In genomic region chr3:139074484-139075211, GRCm38 (mm10) we compare ENCODE assay signal across 8 mouse cellular contexts. TPM values are rescaled to one million over a fixed set of nuclear protein-coding genes. Genes with fewer than 3 reads are reported as not detected.
DNase-seq lines count a peak whose midpoint lies in the region; ATAC-seq lines count a peak whose summit lies in the region.

Gene Rap1gds1 (minus strand): TSS chr3:139075201.

- peak within 1 kb of the TSS; percentile 94 for H3K27ac ChIP-seq in forebrain, embryonic 11.5 days (ENCODE audit: low read depth, low read length)
- H3K27ac ChIP-seq in heart, embryonic 15.5 days = peak within 1 kb of the TSS; percentile 98
- H3K27ac ChIP-seq in liver, embryonic 15.5 days (replicated peaks) = peak within 1 kb of the TSS; percentile 92
- peak within 1 kb of the TSS; percentile 97 for H3K27ac ChIP-seq in neural tube, embryonic 11.5 days (ENCODE audit: low read depth, low read length)
- H3K27ac ChIP-seq in stomach, embryonic 16.5 days (ENCODE audit: low read length) = peak within 1 kb of the TSS; percentile 99

- no peaks in the 10 kb centered on the region for H3K27me3 ChIP-seq in forebrain, embryonic 11.5 days (ENCODE audit: control insufficient read depth, insufficient read depth, low read length)
- no peaks in the 10 kb centered on the region for H3K27me3 ChIP-seq in heart, embryonic 15.5 days
- H3K27me3 ChIP-seq in liver, embryonic 15.5 days = no peaks in the 10 kb centered on the region
- no peaks in the 10 kb centered on the region for H3K27me3 ChIP-seq in neural tube, embryonic 11.5 days (ENCODE audit: control insufficient read depth, insufficient read depth, low read length)
- no peaks in the 10 kb centered on the region for H3K27me3 ChIP-seq in stomach, embryonic 16.5 days (ENCODE audit: control insufficient read depth, insufficient read depth, low read length)

- peak; percentile 17 for DNase-seq in c-Kit-positive CD71-negative TER-119-negative erythroid progenitor cells, embryonic 14.5 days (ENCODE audit: low read depth)
- peak; percentile 85 for DNase-seq in forebrain, embryonic 11.5 days (ENCODE audit: low spot score)
- peak; percentile 47 to 76 for DNase-seq in kidney, postnatal 25 days
- peak; percentile 71 for DNase-seq in neural tube, embryonic 11.5 days (ENCODE audit: low spot score)

- H3K4me1 ChIP-seq in forebrain, embryonic 11.5 days (replicated peaks; ENCODE audit: control insufficient read depth, insufficient read depth, low read length) = peaks cover 4% of the 10 kb centered on the region; the same call in 1 of the 2 replicates
- H3K4me1 ChIP-seq in heart, embryonic 15.5 days (replicated peaks) = peaks cover 7% of the 10 kb centered on the region
- peaks cover 27% of the 10 kb centered on the region for H3K4me1 ChIP-seq in liver, embryonic 15.5 days (replicated peaks)
- peaks cover 7% of the 10 kb centered on the region; the same call in 1 of the 2 replicates for H3K4me1 ChIP-seq in neural tube, embryonic 11.5 days (ENCODE audit: control insufficient read depth, insufficient read depth, low read length)
- H3K4me1 ChIP-seq in stomach, embryonic 16.5 days (ENCODE audit: control insufficient read depth, insufficient read depth, low read length) = peaks cover 7% of the 10 kb centered on the region

- 1% methylated on average over 56 of the region's 97 CpGs for WGBS in forebrain, embryonic 11.5 days
- WGBS in heart, embryonic 15.5 days = under 1% methylated on average over 74 of the region's 97 CpGs
- WGBS in liver, embryonic 15.5 days (ENCODE audit: insufficient replicate concordance) = under 1% methylated on average over 93 of the region's 97 CpGs
- WGBS in neural tube, embryonic 11.5 days = under 1% methylated on average over 54 of the region's 97 CpGs
- under 1% methylated on average over 70 of the region's 97 CpGs for WGBS in stomach, embryonic 16.5 days

- H3K36me3 ChIP-seq in forebrain, embryonic 11.5 days (ENCODE audit: control insufficient read depth, insufficient read depth, low read length) = no peaks in the 10 kb centered on the region
- H3K36me3 ChIP-seq in heart, embryonic 15.5 days = no peaks in the 10 kb centered on the region
- no peaks in the 10 kb centered on the region for H3K36me3 ChIP-seq in liver, embryonic 15.5 days (replicated peaks)
- no peaks in the 10 kb centered on the region for H3K36me3 ChIP-seq in neural tube, embryonic 11.5 days (ENCODE audit: control insufficient read depth, insufficient read depth, low read length)
- no peaks in the 10 kb centered on the region for H3K36me3 ChIP-seq in stomach, embryonic 16.5 days (ENCODE audit: control insufficient read depth, insufficient read depth, low read length)

- ATAC-seq in CD4-positive, CD25-positive, alpha-beta regulatory T cell, adult 4 months = peak; percentile 50
- ATAC-seq in forebrain, embryonic 11.5 days (replicated peaks; ENCODE audit: low FRiP score) = peak; percentile 67
- ATAC-seq in heart, embryonic 15.5 days (replicated peaks; ENCODE audit: insufficient number of reproducible peaks, insufficient read depth, low FRiP score, low read depth) = peak; percentile 69
- peak; percentile 36 for ATAC-seq in liver, embryonic 15.5 days (ENCODE audit: insufficient read depth)
- ATAC-seq in neural tube, embryonic 11.5 days (ENCODE audit: insufficient read depth, low FRiP score, low TSS enrichment) = peak; percentile 62
- peak; percentile 63 for ATAC-seq in stomach, embryonic 16.5 days (ENCODE audit: insufficient read depth, low FRiP score)

- H3K9me3 ChIP-seq in forebrain, embryonic 11.5 days (ENCODE audit: control insufficient read depth, low read length) = no peaks in the 10 kb centered on the region
- H3K9me3 ChIP-seq in heart, embryonic 15.5 days (replicated peaks) = no peaks in the 10 kb centered on the region
- no peaks in the 10 kb centered on the region for H3K9me3 ChIP-seq in liver, embryonic 15.5 days (replicated peaks)
- no peaks in the 10 kb centered on the region for H3K9me3 ChIP-seq in neural tube, embryonic 11.5 days (ENCODE audit: control insufficient read depth, low read length)
- H3K9me3 ChIP-seq in stomach, embryonic 16.5 days (replicated peaks; ENCODE audit: control insufficient read depth, low read length) = no peaks in the 10 kb centered on the region

- peak within 1 kb of the TSS; percentile 80 for H3K4me2 ChIP-seq in forebrain, embryonic 11.5 days (ENCODE audit: low read depth, low read length, severe bottlenecking)
- peak within 1 kb of the TSS; percentile 91 for H3K4me2 ChIP-seq in heart, embryonic 15.5 days
- peak within 1 kb of the TSS; percentile 98 for H3K4me2 ChIP-seq in liver, embryonic 15.5 days
- peak within 1 kb of the TSS; percentile 88 for H3K4me2 ChIP-seq in neural tube, embryonic 11.5 days (ENCODE audit: low read depth)
- H3K4me2 ChIP-seq in stomach, embryonic 16.5 days (ENCODE audit: low read depth, low read length) = peak within 1 kb of the TSS; percentile 81

- peak within 1 kb of the TSS; percentile 93 for H3K9ac ChIP-seq in forebrain, embryonic 11.5 days (ENCODE audit: low read length)
- peak within 1 kb of the TSS; percentile 95 for H3K9ac ChIP-seq in heart, embryonic 15.5 days
- peak within 1 kb of the TSS; percentile 83 for H3K9ac ChIP-seq in liver, embryonic 15.5 days
- H3K9ac ChIP-seq in neural tube, embryonic 11.5 days (ENCODE audit: low read length) = peak within 1 kb of the TSS; percentile 95
- peak within 1 kb of the TSS; percentile 98 for H3K9ac ChIP-seq in stomach, embryonic 16.5 days (ENCODE audit: low read length)

- peak within 1 kb of the TSS; percentile 89 for H3K4me3 ChIP-seq in forebrain, embryonic 11.5 days (ENCODE audit: low read depth, low read length)
- H3K4me3 ChIP-seq in heart, embryonic 15.5 days = peak within 1 kb of the TSS; percentile 100
- peak within 1 kb of the TSS; percentile 93 for H3K4me3 ChIP-seq in liver, embryonic 15.5 days (replicated peaks)
- peak within 1 kb of the TSS; percentile 92 for H3K4me3 ChIP-seq in neural tube, embryonic 11.5 days (ENCODE audit: low read depth, low read length)
- H3K4me3 ChIP-seq in stomach, embryonic 16.5 days (replicated peaks; ENCODE audit: low read length) = peak within 1 kb of the TSS; percentile 91

RNA-seq across cellular contexts. Expression of gene Rap1gds1, which starts in this region (rescaled TPM):
- polyA plus RNA-seq in CD4-positive, CD25-positive, alpha-beta regulatory T cell, adult 4 months (2017; shearing (Covaris generic)) = 10 to 100 TPM; 80.3 to 82.9 TPM
- 67.8 and 67.9 TPM in 2 replicates for polyA plus RNA-seq in forebrain, embryonic 11.5 days (2014; fragmentation: Nextera tagmentation; extraction: Ambion mirVana)
- polyA plus RNA-seq in heart, embryonic 15.5 days (2015; fragmentation: Nextera tagmentation; extraction: Ambion mirVana) = 49.8 and 54.0 TPM in 2 replicates
- polyA plus RNA-seq in liver, embryonic 15.5 days (2015; fragmentation: Nextera tagmentation; extraction: Ambion mirVana) = 14.6 and 15.5 TPM in 2 replicates
- polyA plus RNA-seq in neural tube, embryonic 11.5 days (2014; fragmentation: Nextera tagmentation; extraction: Ambion mirVana) = 81.1 and 89.0 TPM in 2 replicates
- polyA plus RNA-seq in stomach, embryonic 16.5 days (2015; fragmentation: Nextera tagmentation; extraction: Ambion mirVana) = 50.3 and 51.0 TPM in 2 replicates

Comparison
In these comparisons a context has a peak if more than half of its experiments do, and no peak if none do; other contexts are left out.
1. Peak in every context shown above with its lines: DNase-seq, ATAC-seq, H3K4me3 ChIP-seq and H3K27ac ChIP-seq.
2. DNase-seq: peak in every context shown above with its lines; median percentile 85 in forebrain, embryonic 11.5 days; 71 in neural tube, embryonic 11.5 days; 62 in kidney, postnatal 25 days; 17 in c-Kit-positive CD71-negative TER-119-negative erythroid progenitor cells, embryonic 14.5 days.